18 mouse cellular contexts compared by ENCODE assay signal in genomic region chr17:31817815-31818214, GRCm38 (mm10). TPM values are rescaled to one million over a fixed set of nuclear protein-coding genes. Genes with fewer than 3 reads are reported as not detected.
A peak's percentile ranks its signal among the peaks of the same experiment; 100 is the strongest.
DNase-seq lines count a peak whose midpoint lies in the region; ATAC-seq lines count a peak whose summit lies in the region.
"Had no signal": no experiment of that assay in that cellular context is flagged by ENCODE, and none has a peak within 500 bp of the region (broad histone marks: within the 10 kb centered on the region; RNA-seq: fewer than 3 reads in every experiment).

No protein-coding gene starts in this region.

- peaks cover 53% of the 10 kb centered on the region for H3K4me1 ChIP-seq in forebrain, embryonic 10.5 days
- H3K4me1 ChIP-seq in forebrain, embryonic 16.5 days (replicated peaks; ENCODE audit: control insufficient read depth, insufficient read depth, low read length), result peaks cover 40% of the 10 kb centered on the region
- H3K4me1 ChIP-seq in neural tube, embryonic 13.5 days (replicated peaks), result peaks cover 38% of the 10 kb centered on the region
- peaks cover 33% of the 10 kb centered on the region for H3K4me1 ChIP-seq in neural tube, embryonic 15.5 days
- peaks cover 27% of the 10 kb centered on the region for H3K4me1 ChIP-seq in midbrain, embryonic 14.5 days (ENCODE audit: control insufficient read depth, insufficient read depth, low read length)

- peak overlapping the region; percentile 41; the same call in 1 of the 2 replicates for H3K27ac ChIP-seq in forebrain, embryonic 10.5 days
- no peak overlapping the region for H3K27ac ChIP-seq in forebrain, embryonic 16.5 days (ENCODE audit: low read length)
- no peak overlapping the region for H3K27ac ChIP-seq in neural tube, embryonic 13.5 days (replicated peaks)
- no peak overlapping the region for H3K27ac ChIP-seq in neural tube, embryonic 15.5 days (replicated peaks)
- peak overlapping the region; percentile 75 for H3K27ac ChIP-seq in midbrain, embryonic 14.5 days (replicated peaks; ENCODE audit: low read depth, low read length)
- H3K27ac ChIP-seq: limb, embryonic 15.5 days had no signal

- H3K27me3 ChIP-seq in forebrain, embryonic 10.5 days (ENCODE audit: poor library complexity, severe bottlenecking), result peaks cover 7% of the 10 kb centered on the region; the same call in 1 of the 2 replicates
- no peaks in the 10 kb centered on the region for H3K27me3 ChIP-seq in forebrain, embryonic 16.5 days (replicated peaks; ENCODE audit: control insufficient read depth, insufficient read depth, low read length)
- no peaks in the 10 kb centered on the region for H3K27me3 ChIP-seq in neural tube, embryonic 13.5 days
- no peaks in the 10 kb centered on the region for H3K27me3 ChIP-seq in neural tube, embryonic 15.5 days (replicated peaks)
- no peaks in the 10 kb centered on the region for H3K27me3 ChIP-seq in midbrain, embryonic 14.5 days (ENCODE audit: control insufficient read depth, insufficient read depth, low read length)
- H3K27me3 ChIP-seq: limb, embryonic 15.5 days; Patski had no signal

- H3K36me3 ChIP-seq in forebrain, embryonic 10.5 days (replicated peaks), result no peaks in the 10 kb centered on the region
- H3K36me3 ChIP-seq in forebrain, embryonic 16.5 days (ENCODE audit: control insufficient read depth, insufficient read depth), result no peaks in the 10 kb centered on the region
- no peaks in the 10 kb centered on the region for H3K36me3 ChIP-seq in neural tube, embryonic 13.5 days
- H3K36me3 ChIP-seq in neural tube, embryonic 15.5 days, result no peaks in the 10 kb centered on the region
- no peaks in the 10 kb centered on the region for H3K36me3 ChIP-seq in midbrain, embryonic 14.5 days (ENCODE audit: control insufficient read depth, insufficient read depth, low read length)
- H3K36me3 ChIP-seq: limb, embryonic 15.5 days had no signal

- no peak overlapping the region for H3K9ac ChIP-seq in forebrain, embryonic 16.5 days (replicated peaks; ENCODE audit: low read depth, low read length)
- H3K9ac ChIP-seq in neural tube, embryonic 13.5 days, result 0 out of 2 replicates have a peak overlapping the region, but pooled peaks have one; percentile 52
- no peak overlapping the region for H3K9ac ChIP-seq in neural tube, embryonic 15.5 days (replicated peaks)
- no peak overlapping the region for H3K9ac ChIP-seq in midbrain, embryonic 14.5 days (replicated peaks; ENCODE audit: low read length)
- H3K9ac ChIP-seq: limb, embryonic 15.5 days had no signal

- ATAC-seq in forebrain, embryonic 16.5 days, result no peak
- 0 out of 2 replicates have a peak, but pooled peaks have one; percentile 8 for ATAC-seq in neural tube, embryonic 13.5 days (ENCODE audit: low read depth)
- no peak for ATAC-seq in neural tube, embryonic 15.5 days (ENCODE audit: low FRiP score)
- ATAC-seq in midbrain, embryonic 14.5 days (ENCODE audit: low FRiP score, low TSS enrichment), result no peak
- ATAC-seq in megakaryocyte-erythroid progenitor cell, adult 5-6 weeks (replicated peaks; ENCODE audit: low FRiP score, low TSS enrichment, poor library complexity, severe bottlenecking), result no peak
- ATAC-seq: activated CD4-positive, CD25-positive, alpha-beta regulatory T cell, adult 4 months; Patski had no signal

- no peak overlapping the region for H3K4me2 ChIP-seq in forebrain, embryonic 16.5 days (ENCODE audit: low read length)
- H3K4me2 ChIP-seq in neural tube, embryonic 13.5 days, result no peak overlapping the region
- H3K4me2 ChIP-seq in neural tube, embryonic 15.5 days, result no peak overlapping the region
- H3K4me2 ChIP-seq in midbrain, embryonic 14.5 days (ENCODE audit: low read length), result no peak overlapping the region
- H3K4me2 ChIP-seq: limb, embryonic 15.5 days had no signal

- H3K9me3 ChIP-seq in forebrain, embryonic 10.5 days, result no peaks in the 10 kb centered on the region
- H3K9me3 ChIP-seq in forebrain, embryonic 16.5 days (ENCODE audit: control insufficient read depth, low read length), result no peaks in the 10 kb centered on the region
- H3K9me3 ChIP-seq in neural tube, embryonic 13.5 days, result no peaks in the 10 kb centered on the region
- H3K9me3 ChIP-seq in neural tube, embryonic 15.5 days (replicated peaks), result no peaks in the 10 kb centered on the region
- H3K9me3 ChIP-seq in midbrain, embryonic 14.5 days (ENCODE audit: control insufficient read depth, low read length), result no peaks in the 10 kb centered on the region
- H3K9me3 ChIP-seq: limb, embryonic 15.5 days had no signal

- 89% methylated on average over 1 of the region's 1 CpGs for WGBS in forebrain, embryonic 10.5 days
- 100% methylated on average over 1 of the region's 1 CpGs for WGBS in forebrain, embryonic 16.5 days
- 95% methylated on average over 1 of the region's 1 CpGs for WGBS in neural tube, embryonic 13.5 days
- WGBS in neural tube, embryonic 15.5 days, result 97% methylated on average over 1 of the region's 1 CpGs
- WGBS in midbrain, embryonic 14.5 days, result 92% methylated on average over 1 of the region's 1 CpGs

- no peak for DNase-seq in forebrain, embryonic 10.5 days (ENCODE audit: extremely low spot score, low spot score)
- DNase-seq in midbrain, embryonic 14.5 days, result no peak
- DNase-seq in right cerebral cortex, postnatal 36 days (ENCODE audit: low spot score in 2 of 2), result no peak
- no peak for DNase-seq in layer of hippocampus, adult 11-12 months (ENCODE audit: low spot score)
- DNase-seq: adrenal gland, postnatal 14 days; cerebellum, adult 2 months; kidney, adult 8-10 months; kidney, postnatal 4 days; lung, postnatal 10 days had no signal

- no peak overlapping the region for H3K4me3 ChIP-seq in forebrain, embryonic 10.5 days
- H3K4me3 ChIP-seq in forebrain, embryonic 16.5 days (replicated peaks; ENCODE audit: low read length), result no peak overlapping the region
- no peak overlapping the region for H3K4me3 ChIP-seq in neural tube, embryonic 13.5 days
- H3K4me3 ChIP-seq in neural tube, embryonic 15.5 days (replicated peaks), result no peak overlapping the region
- no peak overlapping the region for H3K4me3 ChIP-seq in midbrain, embryonic 14.5 days (replicated peaks; ENCODE audit: low read depth, low read length)
- H3K4me3 ChIP-seq: erythroblast, embryonic 14.5 days; limb, embryonic 15.5 days; myocyte had no signal

RNA-seq across cellular contexts. Expression of gene Sik1, which starts 37.8 kb away (rescaled TPM):
- 10.0 and 11.4 TPM in 2 replicates for polyA plus RNA-seq in forebrain, embryonic 10.5 days (2016; fragmentation: Nextera tagmentation; extraction: Ambion mirVana)
- polyA plus RNA-seq in forebrain, embryonic 16.5 days (2015; fragmentation: Nextera tagmentation; extraction: Ambion mirVana), result 19.9 and 20.1 TPM in 2 replicates
- polyA plus RNA-seq in neural tube, embryonic 13.5 days (2015; fragmentation: Nextera tagmentation; extraction: Ambion mirVana), result 17.0 and 20.1 TPM in 2 replicates
- 18.4 and 20.7 TPM in 2 replicates for polyA plus RNA-seq in neural tube, embryonic 15.5 days (2015; fragmentation: Nextera tagmentation; extraction: Ambion mirVana)
- 15.3 and 19.3 TPM in 2 replicates for polyA plus RNA-seq in midbrain, embryonic 14.5 days (2014; fragmentation: Nextera tagmentation; extraction: Ambion mirVana)
- 4.1 and 10.3 TPM in 2 replicates for total RNA-seq in megakaryocyte-erythroid progenitor cell, adult 5-6 weeks (2014; fragmentation: Nextera tagmentation)
- 9.6 and 14.4 TPM in 2 replicates for total RNA-seq in megakaryocyte-erythroid progenitor cell, adult 5-6 weeks (2017)

Comparison
In these comparisons a context has a peak if more than half of its experiments do, and no peak if none do; other contexts are left out.
1. H3K27ac ChIP-seq: peak in forebrain, embryonic 10.5 days (single experiment) and midbrain, embryonic 14.5 days (single experiment); none in forebrain, embryonic 16.5 days (single experiment), neural tube, embryonic 13.5 days (single experiment) and neural tube, embryonic 15.5 days (single experiment).